Mouse (Mus musculus) stomach, embryonic 14.5 days (tissue): Measurements from ENCODE around the gene Slc16a1. TPM values are rescaled to one million over a fixed set of nuclear protein-coding genes. Genes with fewer than 3 reads are reported as not detected.

Experiments used
- ATAC-seq: fragments of 200-750 bp; cut with Nextera tagmentation; 2 replicates; pipeline ENCODE4 v1.8.0; 2017; ENCODE audit warnings: low read depth, moderate TSS enrichment; ENCODE audit not compliant: insufficient number of reproducible peaks, insufficient read depth, low FRiP score
- H3K27ac ChIP-seq: fragments of 300-500 bp; sonication (generic); 2 replicates; pipeline ENCODE4 v1.5.1; 2014; ENCODE audit warnings: mild to moderate bottlenecking, low read length, moderate library complexity, mixed read lengths
- H3K27me3 ChIP-seq: fragments of 300-500 bp; sonication (generic); 2 replicates; pipeline ENCODE4 v1.6.1; 2014; ENCODE audit warnings: low read length, control low read depth, mixed read lengths; ENCODE audit not compliant: control insufficient read depth, insufficient read depth
- H3K36me3 ChIP-seq: fragments of 300-500 bp; sonication (generic); 2 replicates; pipeline ENCODE4 v1.6.1; 2014; ENCODE audit warnings: mild to moderate bottlenecking, control low read depth, low read length, moderate library complexity, mixed read lengths; ENCODE audit not compliant: control insufficient read depth, insufficient read depth
- H3K4me1 ChIP-seq: fragments of 300-500 bp; sonication (generic); 2 replicates; pipeline ENCODE4 v1.6.1; 2014; ENCODE audit warnings: low read length, control low read depth, mixed read lengths; ENCODE audit not compliant: control insufficient read depth, insufficient read depth
- H3K4me2 ChIP-seq: fragments of 300-500 bp; sonication (generic); replicated peaks from 2 replicates; pipeline ENCODE4 v1.6.1; 2014; ENCODE audit warnings: low read depth, low read length, control low read depth
- H3K4me3 ChIP-seq: fragments of 300-500 bp; sonication (generic); 2 replicates; pipeline ENCODE4 v1.5.1; 2014; ENCODE audit warnings: low read depth, low read length, control low read depth
- H3K9ac ChIP-seq: fragments of 300-500 bp; sonication (generic); replicated peaks from 2 replicates; pipeline ENCODE4 v1.6.1; 2014; ENCODE audit warnings: low read depth, mild to moderate bottlenecking, control low read depth, low read length, moderate library complexity, mixed read lengths
- H3K9me3 ChIP-seq: fragments of 300-500 bp; sonication (generic); 2 replicates; pipeline ENCODE4 v1.6.1; 2016; ENCODE audit warnings: low read depth, low read length, control low read depth; ENCODE audit not compliant: control insufficient read depth
- WGBS: fragments of 180-500 bp; shearing (Covaris S2); extraction: QIAGEN DNeasy Blood & Tissue Kit; methylation state at CpG from one replicate; pipeline ENCODE4 v1.1.7; 2014; 5-methylcytosine and 5-hydroxymethylcytosine counted together
- polyA plus RNA-seq: library from polyadenylated mRNA; unstranded; fragments of >200 nt; fragmentation: Nextera tagmentation; extraction: Ambion mirVana; gene quantifications from 2 replicates; pipeline ENCODE4 v1.2.1, GENCODE M21; 2014

Slc16a1 gene
- 23.8 and 26.1 TPM in 2 replicates for polyA plus RNA-seq

DNA sequence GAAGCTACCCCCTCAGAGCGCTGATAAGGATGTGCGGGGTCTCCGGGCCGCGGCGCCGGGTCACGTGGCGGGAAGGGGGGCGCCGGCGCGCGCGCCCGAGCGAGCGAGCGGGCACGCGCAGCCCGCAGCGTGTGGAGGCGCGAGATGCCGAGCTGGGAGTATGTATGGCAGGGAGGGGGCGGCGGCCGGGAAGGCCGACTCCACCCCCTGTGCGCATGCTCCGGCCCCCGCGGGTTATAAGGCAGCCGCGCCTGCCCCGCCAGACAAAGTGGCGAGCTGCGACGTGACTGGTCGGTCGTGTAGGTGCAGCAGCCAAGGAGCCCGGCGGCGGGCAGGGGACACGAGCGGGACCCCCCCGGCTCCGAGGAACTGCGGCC, at the start of gene Slc16a1:
TSS of gene Slc16a1 (plus strand) at position 266 of the 377 bp plus-strand sequence.
- Histone ChIP-seq H3K4me2 (peak within 1 kb of the TSS; percentile 93), H3K36me3 (no peaks in the 10 kb centered on the region), H3K4me1 (0 out of 2 replicates have a peak, but pooled peaks cover 2% of the 10 kb centered on the region), H3K27me3 (no peaks in the 10 kb centered on the region), H3K9me3 (no peaks in the 10 kb centered on the region), H3K27ac (peak within 1 kb of the TSS; percentile 0; the same call in 1 of the 2 replicates), H3K9ac (peak within 1 kb of the TSS; percentile 51), H3K4me3 (peak within 1 kb of the TSS; percentile 52)
- peak; percentile 97 for ATAC-seq
- under 1% methylated on average over 50 of the region's 50 CpGs for WGBS

DNA sequence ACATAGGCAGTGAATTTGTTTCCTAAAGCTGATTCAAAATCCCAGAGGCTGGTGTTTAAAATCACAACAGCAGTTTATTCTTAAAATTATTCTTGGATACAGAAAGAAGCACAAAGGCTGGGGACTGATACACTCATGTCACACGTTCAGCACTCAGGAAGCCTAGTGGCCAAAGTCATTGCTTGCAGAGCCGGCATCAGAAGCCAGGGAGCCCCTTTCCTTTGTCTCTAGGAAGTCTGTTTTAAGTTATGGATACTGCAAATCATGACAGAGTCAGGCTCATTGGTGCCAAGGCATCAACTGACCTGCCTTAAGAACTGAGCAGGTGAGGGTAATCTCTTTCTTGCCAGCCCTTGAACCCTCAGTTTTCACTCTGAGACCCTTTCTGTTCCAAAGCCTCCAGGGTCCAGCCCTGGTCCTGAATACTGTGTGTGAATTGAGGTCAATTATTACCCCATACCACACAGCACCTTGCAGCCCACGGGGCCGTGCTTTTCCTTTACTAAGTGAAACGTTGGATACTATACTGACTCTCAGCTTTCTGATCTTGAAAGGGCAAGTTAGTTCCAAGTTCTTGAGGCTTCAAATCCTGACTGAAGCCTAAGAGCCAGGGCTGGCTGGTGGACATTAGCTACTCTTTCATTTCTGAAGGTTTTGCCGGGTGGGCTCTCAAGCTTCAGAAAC, 41.9 kb upstream of the Slc16a1 start:
- ATAC-seq: no peak
- 68% methylated on average over 6 of the region's 6 CpGs for WGBS
- no peak overlapping the region for H3K4me2 ChIP-seq

DNA sequence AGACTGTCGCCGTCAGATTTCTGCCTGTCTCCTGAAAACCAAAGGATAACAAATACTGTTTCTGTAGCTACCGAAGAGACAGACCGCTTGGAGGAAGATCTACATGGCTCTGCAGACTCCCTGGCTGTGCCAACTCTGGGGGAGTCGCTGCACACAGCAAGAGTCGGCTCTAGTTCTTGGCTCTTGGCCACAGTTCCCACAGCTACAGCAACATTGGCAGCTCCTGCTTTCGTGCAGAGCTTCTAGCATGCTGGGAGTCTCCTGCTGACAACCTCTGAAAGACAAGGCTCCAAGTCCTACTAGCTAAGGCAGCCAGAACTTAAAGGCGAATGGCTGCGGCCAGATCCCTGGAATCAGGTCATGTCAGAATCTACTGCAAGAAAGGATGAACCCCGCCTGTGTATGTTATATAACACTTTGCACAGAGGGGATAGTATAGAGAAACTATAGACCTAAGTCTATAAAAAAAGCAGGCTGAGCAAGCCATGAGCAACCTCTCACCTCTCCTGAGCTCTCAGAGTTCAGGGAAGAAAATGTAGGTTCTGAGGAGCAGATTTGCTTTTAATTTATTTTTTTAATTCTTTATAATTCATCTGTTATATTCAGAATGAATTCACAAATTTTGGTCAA, 41.2 kb upstream of the Slc16a1 start:
- no peaks in the 10 kb centered on the region for H3K27me3 ChIP-seq
- peak overlapping the region; percentile 21; the same call in 1 of the 2 replicates for H3K27ac ChIP-seq
- H3K4me2 ChIP-seq: no peak overlapping the region
- no peaks in the 10 kb centered on the region for H3K36me3 ChIP-seq
- ATAC-seq: no peak
- 0 out of 2 replicates have a peak, but pooled peaks cover 2% of the 10 kb centered on the region for H3K4me1 ChIP-seq
- WGBS: 58% methylated on average over 10 of the region's 10 CpGs
- H3K4me3 ChIP-seq: no peak overlapping the region
- no peak overlapping the region for H3K9ac ChIP-seq
- no peaks in the 10 kb centered on the region for H3K9me3 ChIP-seq

More for the DNA sequence above, 41.9 kb upstream of the Slc16a1 start:
- Histone ChIP-seq H3K27me3 (no peaks in the 10 kb centered on the region), H3K9ac (no peak overlapping the region), H3K9me3 (no peaks in the 10 kb centered on the region), H3K36me3 (no peaks in the 10 kb centered on the region), H3K4me3 (no peak overlapping the region), H3K27ac (peak overlapping the region; percentile 21; the same call in 1 of the 2 replicates), H3K4me1 (0 out of 2 replicates have a peak, but pooled peaks cover 2% of the 10 kb centered on the region)

GRCm38 (mm10) chr3:104599296-104600150, 38.9 kb upstream of the Slc16a1 start:
- 49% methylated on average over 20 of the region's 20 CpGs for WGBS
- Histone ChIP-seq H3K4me2 (no peak overlapping the region), H3K27me3 (no peaks in the 10 kb centered on the region), H3K4me3 (no peak overlapping the region), H3K36me3 (no peaks in the 10 kb centered on the region), H3K27ac (no peak overlapping the region; the same call in 1 of the 2 replicates), H3K9ac (no peak overlapping the region), H3K4me1 (0 out of 2 replicates have a peak, but pooled peaks cover 2% of the 10 kb centered on the region), H3K9me3 (no peaks in the 10 kb centered on the region)
- ATAC-seq: peak; percentile 70

- Histone ChIP-seq H3K36me3 (no peaks in the 10 kb centered on the region), H3K27me3 (no peaks in the 10 kb centered on the region), H3K4me1 (0 out of 2 replicates have a peak, but pooled peaks cover 2% of the 10 kb centered on the region), H3K9me3 (no peaks in the 10 kb centered on the region), H3K4me3 (no peak overlapping the region), H3K27ac (no peak overlapping the region), H3K9ac (no peak overlapping the region), H3K4me2 (no peak overlapping the region)
- no peak for ATAC-seq
- WGBS: 61% methylated on average over 3 of the region's 3 CpGs
These were observed 37.8 kb upstream of the Slc16a1 start for GRCm38 (mm10) chr3:104600691-104601090.

GRCm38 (mm10) chr3:104601680-104602079, 36.8 kb upstream of the Slc16a1 start:
- Histone ChIP-seq H3K4me1 (0 out of 2 replicates have a peak, but pooled peaks cover 2% of the 10 kb centered on the region), H3K27me3 (no peaks in the 10 kb centered on the region), H3K4me2 (no peak overlapping the region), H3K9ac (no peak overlapping the region), H3K27ac (no peak overlapping the region), H3K4me3 (no peak overlapping the region), H3K9me3 (no peaks in the 10 kb centered on the region), H3K36me3 (no peaks in the 10 kb centered on the region)
- WGBS: 79% methylated on average over 4 of the region's 4 CpGs
- no peak for ATAC-seq

DNA sequence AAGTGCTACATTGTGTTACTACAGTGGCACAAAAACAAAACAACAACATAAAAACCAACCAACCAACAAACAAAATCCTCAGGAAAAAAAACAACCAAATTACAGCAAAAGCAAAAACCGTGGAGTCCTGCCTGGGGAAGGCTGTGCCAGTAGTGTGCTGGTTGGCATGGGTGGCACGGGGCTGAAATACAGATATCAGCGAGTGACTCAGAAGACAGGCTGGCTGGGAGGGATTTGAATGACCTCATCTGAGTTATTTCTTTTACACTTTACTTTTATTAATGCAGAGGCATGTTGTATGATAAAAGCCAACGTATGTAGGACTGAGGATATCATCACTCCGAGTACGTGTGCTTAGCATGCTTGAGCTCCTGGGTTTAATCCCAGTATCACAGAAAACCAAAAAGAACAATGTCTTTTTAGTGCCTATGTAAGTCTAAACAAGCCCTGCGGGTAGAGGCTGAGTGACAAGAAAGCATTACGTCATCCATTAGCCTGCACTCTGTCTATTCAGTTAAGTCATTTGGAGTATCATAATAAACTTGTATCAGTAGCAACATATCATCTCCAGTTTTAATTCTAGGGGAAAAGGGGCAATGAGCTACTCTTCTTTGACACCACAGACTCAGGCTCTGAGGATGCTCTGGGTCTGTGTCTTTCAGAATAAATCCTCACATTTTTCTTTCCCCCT, 28.6 kb upstream of the Slc16a1 start:
- H3K9ac ChIP-seq: no peak overlapping the region
- no peak overlapping the region for H3K4me2 ChIP-seq
- H3K27me3 ChIP-seq: no peaks in the 10 kb centered on the region
- H3K4me1 ChIP-seq: no peaks in the 10 kb centered on the region
- no peak for ATAC-seq
- H3K27ac ChIP-seq: no peak overlapping the region
- H3K36me3 ChIP-seq: no peaks in the 10 kb centered on the region
- H3K4me3 ChIP-seq: no peak overlapping the region
- no peaks in the 10 kb centered on the region for H3K9me3 ChIP-seq
- 73% methylated on average over 8 of the region's 8 CpGs for WGBS
